Mouse (Mus musculus) megakaryocyte progenitor cell, adult 5-6 weeks (primary cell): Measurements from ENCODE around the gene Cela1. TPM values are rescaled to one million over a fixed set of nuclear protein-coding genes. Genes with fewer than 3 reads are reported as not detected.

Experiments used
- ATAC-seq: replicated peaks from 2 replicates; pipeline ENCODE4 v1.8.0; 2016; ENCODE audit warnings: mild to moderate bottlenecking, moderate TSS enrichment, inconsistent platforms; ENCODE audit not compliant: poor library complexity
- total RNA-seq, 2 experiments: library from RNA; stranded (forward) in 1 of 2; stranded (reverse) in 1 of 2; fragments of 157-497, 149-512 nt in 1 of 2; fragments of 200-1000 nt in 1 of 2; gene quantifications; 2 replicates each; pipeline versions ENCODE4 v1.2.3 to v1.2.4; 2015 to 2017

Cela1 gene
- total RNA-seq, 2 experiments from 2014 or later = 5.2 to 28.8 TPM

- ATAC-seq = peak; percentile 61
Observed at GRCm38 (mm10) chr15:100637661-100638060, 50.1 kb downstream of the Cela1 start.

- peak; percentile 11; the same call in 1 of the 2 replicates for ATAC-seq
Observed at GRCm38 (mm10) chr15:100636700-100637501, 50.8 kb downstream of the Cela1 start, which contains the start of gene Smagp. Gene Smagp (minus strand): TSS chr15:100636940.

GRCm38 (mm10) chr15:100635851-100636645 is 51.7 kb downstream of the Cela1 start:
- ATAC-seq = no peak

GRCm38 (mm10) chr15:100635239-100635638 is 52.5 kb downstream of the Cela1 start:
- peak; percentile 9 for ATAC-seq

- ATAC-seq = no peak
Observed at GRCm38 (mm10) chr15:100633341-100633740, 54.4 kb downstream of the Cela1 start.

- no peak for ATAC-seq
Observed at GRCm38 (mm10) chr15:100632323-100632722, 55.4 kb downstream of the Cela1 start.

GRCm38 (mm10) chr15:100631454-100632170 is 56.1 kb downstream of the Cela1 start:
- ATAC-seq = peak; percentile 63

- no peak for ATAC-seq
Observed at GRCm38 (mm10) chr15:100630126-100630525, 57.6 kb downstream of the Cela1 start.

- no peak for ATAC-seq
Observed at GRCm38 (mm10) chr15:100628797-100629196, 58.9 kb downstream of the Cela1 start.

GRCm38 (mm10) chr15:100627774-100628370 is 59.8 kb downstream of the Cela1 start:
- ATAC-seq = no peak

- ATAC-seq = peak; percentile 53
Observed at GRCm38 (mm10) chr15:100627287-100627686, 60.4 kb downstream of the Cela1 start.

- ATAC-seq = no peak
Observed at GRCm38 (mm10) chr15:100624435-100624834, 63.3 kb downstream of the Cela1 start.

Other genes with a start within 250 kb of the Cela1 start
- gene Letmd1, start 218.9 kb downstream of the Cela1 start, total RNA-seq (2015) = 35.7 and 37.2 TPM in 2 replicates
- 22.0 and 22.2 TPM in 2 replicates for gene Letmd1, start 218.9 kb downstream of the Cela1 start, total RNA-seq (2017)
- gene Csrnp2, start 192.4 kb downstream of the Cela1 start, total RNA-seq (2015) = 1.5 and 1.6 TPM in 2 replicates
- 1.7 and 2.7 TPM in 2 replicates for gene Csrnp2, start 192.4 kb downstream of the Cela1 start, total RNA-seq (2017)
- 4.7 and 5.8 TPM in 2 replicates for gene Tfcp2, start 135.9 kb downstream of the Cela1 start, total RNA-seq (2015)
- gene Tfcp2, start 135.9 kb downstream of the Cela1 start, total RNA-seq (2017) = 6.0 and 9.2 TPM in 2 replicates
- 0.02 and 0.49 TPM in 2 replicates for gene Pou6f1, start 87.9 kb downstream of the Cela1 start, total RNA-seq (2015)
- 0.78 TPM in 1 of 2 replicates, not detected in the other for gene Pou6f1, start 87.9 kb downstream of the Cela1 start, total RNA-seq (2017)
- gene Dazap2, start 72.6 kb downstream of the Cela1 start, total RNA-seq (2015) = 334 and 357 TPM in 2 replicates
- 136 and 150 TPM in 2 replicates for gene Dazap2, start 72.6 kb downstream of the Cela1 start, total RNA-seq (2017)
- 0.64 and 1.1 TPM in 2 replicates for gene Smagp, start 51.0 kb downstream of the Cela1 start, total RNA-seq (2015)
- gene Smagp, start 51.0 kb downstream of the Cela1 start, total RNA-seq (2017) = 0.71 TPM in 1 of 2 replicates, not detected in the other
- gene Bin2, start 18.4 kb downstream of the Cela1 start, total RNA-seq (2015) = 129 and 133 TPM in 2 replicates
- gene Bin2, start 18.4 kb downstream of the Cela1 start, total RNA-seq (2017) = 98.9 and 105 TPM in 2 replicates
- gene Galnt6, start 41.5 kb upstream of the Cela1 start, total RNA-seq (2015) = 11.7 and 11.9 TPM in 2 replicates
- gene Galnt6, start 41.5 kb upstream of the Cela1 start, total RNA-seq (2017) = 28.0 and 29.8 TPM in 2 replicates
- 20.3 and 26.1 TPM in 2 replicates for gene Slc4a8, start 73.8 kb upstream of the Cela1 start, total RNA-seq (2015)
- 21.3 and 22.2 TPM in 2 replicates for gene Slc4a8, start 73.8 kb upstream of the Cela1 start, total RNA-seq (2017)
- not detected in 2 replicates for gene Scn8a, start 181.9 kb upstream of the Cela1 start, total RNA-seq (2015)
- gene Scn8a, start 181.9 kb upstream of the Cela1 start, total RNA-seq (2017) = not detected in 2 replicates